ENCODE assay signal across 24 mouse cellular contexts in the genomic region with DNA sequence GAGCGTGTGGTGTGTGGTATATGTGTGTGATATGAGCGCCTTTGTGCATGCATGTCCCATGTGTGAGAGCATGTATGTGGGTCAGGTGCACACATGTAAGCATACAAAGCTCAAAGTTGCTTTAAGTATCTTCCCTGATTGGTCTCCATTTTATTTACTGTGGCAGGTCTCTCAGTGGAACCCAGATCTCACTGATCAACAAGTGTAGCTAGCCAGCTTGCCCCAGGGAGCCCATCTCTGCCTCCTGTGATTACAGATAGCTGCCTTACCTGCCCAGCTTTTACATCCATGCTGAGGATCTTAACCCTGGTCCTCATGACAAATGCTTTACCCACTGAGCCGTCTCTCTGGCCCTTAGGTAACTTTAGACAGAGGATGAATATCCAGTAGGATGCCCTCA. TPM values are rescaled to one million over a fixed set of nuclear protein-coding genes. Genes with fewer than 3 reads are reported as not detected.
DNase-seq lines count a peak whose midpoint lies in the region; ATAC-seq and TF ChIP-seq lines count a peak whose summit lies in the region.
"Had no signal": no experiment of that assay in that cellular context is flagged by ENCODE, and none has a peak within 500 bp of the region (broad histone marks: within the 10 kb centered on the region; RNA-seq: fewer than 3 reads in every experiment).

No protein-coding gene starts in this region.

- peak overlapping the region; percentile 16; the same call in 1 of the 2 replicates for H3K27ac ChIP-seq in intestine, embryonic 16.5 days (ENCODE audit: low read length)
- H3K27ac ChIP-seq in intestine, embryonic 15.5 days: no peak overlapping the region
- no peak overlapping the region for H3K27ac ChIP-seq in midbrain, embryonic 11.5 days (ENCODE audit: low read depth, low read length)
- H3K27ac ChIP-seq in midbrain, embryonic 10.5 days (replicated peaks): no peak overlapping the region
- H3K27ac ChIP-seq in liver, embryonic 16.5 days (ENCODE audit: low read length): peak overlapping the region; percentile 61; the same call in 1 of the 2 replicates
- H3K27ac ChIP-seq in cerebellum, adult 2 months (ENCODE audit: insufficient read depth, low read length): no peak overlapping the region
- H3K27ac ChIP-seq: embryonic facial prominence, embryonic 10.5 days; embryonic facial prominence, embryonic 13.5 days; forebrain, embryonic 12.5 days; hindbrain, embryonic 12.5 days; hindbrain, embryonic 15.5 days had no signal

- H3K36me3 ChIP-seq in intestine, embryonic 16.5 days (ENCODE audit: control insufficient read depth, insufficient read depth, low read length): peaks cover 8% of the 10 kb centered on the region; the same call in 1 of the 2 replicates
- H3K36me3 ChIP-seq in intestine, embryonic 15.5 days: 0 out of 2 replicates have a peak, but pooled peaks cover 7% of the 10 kb centered on the region
- no peaks in the 10 kb centered on the region; the same call in 1 of the 2 replicates for H3K36me3 ChIP-seq in midbrain, embryonic 11.5 days (ENCODE audit: control insufficient read depth, insufficient read depth, low read length)
- H3K36me3 ChIP-seq in midbrain, embryonic 10.5 days: peaks cover 28% of the 10 kb centered on the region
- H3K36me3 ChIP-seq in liver, embryonic 16.5 days (ENCODE audit: control insufficient read depth, insufficient read depth): peaks cover 34% of the 10 kb centered on the region

- H3K9me3 ChIP-seq in intestine, embryonic 16.5 days (ENCODE audit: control insufficient read depth, low read length): no peaks in the 10 kb centered on the region
- no peaks in the 10 kb centered on the region for H3K9me3 ChIP-seq in intestine, embryonic 15.5 days
- H3K9me3 ChIP-seq in midbrain, embryonic 11.5 days (ENCODE audit: control insufficient read depth, low read length): no peaks in the 10 kb centered on the region
- H3K9me3 ChIP-seq in midbrain, embryonic 10.5 days (replicated peaks): no peaks in the 10 kb centered on the region
- H3K9me3 ChIP-seq in liver, embryonic 16.5 days (replicated peaks; ENCODE audit: control insufficient read depth, low read length): no peaks in the 10 kb centered on the region
- H3K9me3 ChIP-seq: embryonic facial prominence, embryonic 10.5 days; embryonic facial prominence, embryonic 13.5 days; forebrain, embryonic 12.5 days; heart, embryonic 12.5 days; hindbrain, embryonic 12.5 days; hindbrain, embryonic 15.5 days had no signal

- H3K9ac ChIP-seq in intestine, embryonic 16.5 days (ENCODE audit: low read depth, low read length): no peak overlapping the region
- H3K9ac ChIP-seq in intestine, embryonic 15.5 days: no peak overlapping the region
- no peak overlapping the region for H3K9ac ChIP-seq in midbrain, embryonic 11.5 days (ENCODE audit: low read length)
- H3K9ac ChIP-seq in liver, embryonic 16.5 days (ENCODE audit: low read depth, low read length): no peak overlapping the region
- H3K9ac ChIP-seq: embryonic facial prominence, embryonic 13.5 days; forebrain, embryonic 12.5 days; heart, embryonic 12.5 days; hindbrain, embryonic 12.5 days; hindbrain, embryonic 15.5 days had no signal

- H3K4me1 ChIP-seq in intestine, embryonic 16.5 days (ENCODE audit: control insufficient read depth, insufficient read depth, low read length): peaks cover 13% of the 10 kb centered on the region
- H3K4me1 ChIP-seq in intestine, embryonic 15.5 days (replicated peaks): 0 out of 2 replicates have a peak, but pooled peaks cover 2% of the 10 kb centered on the region
- peaks cover 3% of the 10 kb centered on the region for H3K4me1 ChIP-seq in midbrain, embryonic 11.5 days (ENCODE audit: control insufficient read depth, insufficient read depth, low read length)
- peaks cover 7% of the 10 kb centered on the region for H3K4me1 ChIP-seq in midbrain, embryonic 10.5 days
- H3K4me1 ChIP-seq in liver, embryonic 16.5 days (ENCODE audit: control insufficient read depth, low read depth, low read length): peaks cover 50% of the 10 kb centered on the region
- no peaks in the 10 kb centered on the region for H3K4me1 ChIP-seq in cerebellum, adult 2 months (ENCODE audit: control insufficient read depth, insufficient read depth, low read length)

- H3K27me3 ChIP-seq in intestine, embryonic 16.5 days (replicated peaks; ENCODE audit: control insufficient read depth, insufficient read depth, low read length): no peaks in the 10 kb centered on the region
- H3K27me3 ChIP-seq in intestine, embryonic 15.5 days (replicated peaks): no peaks in the 10 kb centered on the region
- H3K27me3 ChIP-seq in midbrain, embryonic 11.5 days (ENCODE audit: control insufficient read depth, insufficient read depth, low read length): no peaks in the 10 kb centered on the region
- H3K27me3 ChIP-seq in midbrain, embryonic 10.5 days (ENCODE audit: low read depth, poor library complexity, severe bottlenecking): no peaks in the 10 kb centered on the region
- no peaks in the 10 kb centered on the region for H3K27me3 ChIP-seq in liver, embryonic 16.5 days (ENCODE audit: control insufficient read depth, insufficient read depth, low read depth, low read length)
- H3K27me3 ChIP-seq in cerebellum, adult 2 months (ENCODE audit: control insufficient read depth, insufficient read depth, low read length): no peaks in the 10 kb centered on the region
- H3K27me3 ChIP-seq: embryonic facial prominence, embryonic 13.5 days; forebrain, embryonic 12.5 days; heart, embryonic 12.5 days; hindbrain, embryonic 12.5 days; hindbrain, embryonic 15.5 days had no signal

- TF ChIP-seq CTCF in cerebellum, adult 2 months (IDR thresholded peaks at IDR 0.05; ENCODE audit: borderline replicate concordance, insufficient read depth, low read depth, low read length): no peak

- WGBS in intestine, embryonic 16.5 days: 95% methylated on average over 3 of the region's 3 CpGs
- 88% methylated on average over 3 of the region's 3 CpGs for WGBS in intestine, embryonic 15.5 days
- 96% methylated on average over 3 of the region's 3 CpGs for WGBS in midbrain, embryonic 11.5 days
- WGBS in midbrain, embryonic 10.5 days: 94% methylated on average over 3 of the region's 3 CpGs
- WGBS in liver, embryonic 16.5 days (ENCODE audit: insufficient replicate concordance): 91% methylated on average over 3 of the region's 3 CpGs
- WGBS in cerebellum, adult 2 months: 96% methylated on average over 3 of the region's 3 CpGs

- ATAC-seq in intestine, embryonic 16.5 days: no peak
- no peak for ATAC-seq in intestine, embryonic 15.5 days
- ATAC-seq in midbrain, embryonic 11.5 days (ENCODE audit: low FRiP score): no peak
- ATAC-seq in liver, embryonic 16.5 days (ENCODE audit: low read depth): no peak
- ATAC-seq: CD4-positive, CD25-positive, alpha-beta regulatory T cell, adult 4 months; forebrain, embryonic 16.5 days had no signal

- no peak overlapping the region for H3K4me3 ChIP-seq in intestine, embryonic 16.5 days (ENCODE audit: low read length)
- H3K4me3 ChIP-seq in intestine, embryonic 15.5 days (replicated peaks): no peak overlapping the region
- no peak overlapping the region for H3K4me3 ChIP-seq in midbrain, embryonic 11.5 days (ENCODE audit: low read depth, low read length)
- H3K4me3 ChIP-seq in midbrain, embryonic 10.5 days: no peak overlapping the region
- H3K4me3 ChIP-seq in liver, embryonic 16.5 days (ENCODE audit: low read depth, low read length): no peak overlapping the region
- no peak overlapping the region for H3K4me3 ChIP-seq in cerebellum, adult 2 months (replicated peaks; ENCODE audit: insufficient read depth, low read depth, low read length)
- H3K4me3 ChIP-seq: embryonic facial prominence, embryonic 10.5 days; embryonic facial prominence, embryonic 13.5 days; erythroblast, embryonic 14.5 days; forebrain, embryonic 12.5 days; heart, embryonic 12.5 days; hindbrain, embryonic 12.5 days; hindbrain, embryonic 15.5 days had no signal

- H3K4me2 ChIP-seq in intestine, embryonic 16.5 days (ENCODE audit: low read depth, low read length): no peak overlapping the region
- no peak overlapping the region for H3K4me2 ChIP-seq in intestine, embryonic 15.5 days (replicated peaks)
- H3K4me2 ChIP-seq in midbrain, embryonic 11.5 days: no peak overlapping the region
- H3K4me2 ChIP-seq in liver, embryonic 16.5 days (ENCODE audit: low read depth, low read length): no peak overlapping the region
- H3K4me2 ChIP-seq: embryonic facial prominence, embryonic 13.5 days; forebrain, embryonic 12.5 days; heart, embryonic 12.5 days; hindbrain, embryonic 12.5 days; hindbrain, embryonic 15.5 days had no signal

- peak; percentile 23 for DNase-seq in midbrain, embryonic 11.5 days (ENCODE audit: low spot score, missing footprints)
- no peak for DNase-seq in midbrain, embryonic 10.5 days (ENCODE audit: low spot score)
- DNase-seq in cerebellum, adult 2 months: no peak
- DNase-seq: adrenal gland, adult 2 months; adrenal gland, postnatal 14 days; cerebellum, adult 11 months; cerebellum, adult 8-10 months; cerebellum, postnatal 10 days; cerebellum, postnatal 36 days; embryo, embryonic 11 days; gastrocnemius, postnatal 10 days; gastrocnemius, postnatal 36 days had no signal

- TF ChIP-seq POLR2A in cerebellum, adult 2 months (IDR thresholded peaks at IDR 0.05; ENCODE audit: borderline replicate concordance, insufficient read depth, low read length): no peak

RNA-seq across cellular contexts. Expression of a gene that starts 6.6 kb away (rescaled TPM):
- polyA plus RNA-seq in intestine, embryonic 16.5 days (2015; fragmentation: Nextera tagmentation; extraction: Ambion mirVana): 169 and 195 TPM in 2 replicates
- polyA plus RNA-seq in intestine, embryonic 15.5 days (2015; fragmentation: Nextera tagmentation; extraction: Ambion mirVana): 128 and 131 TPM in 2 replicates
- polyA plus RNA-seq in midbrain, embryonic 11.5 days (2014; fragmentation: Nextera tagmentation; extraction: Ambion mirVana): 149 and 157 TPM in 2 replicates
- polyA plus RNA-seq in midbrain, embryonic 10.5 days (2016; fragmentation: Nextera tagmentation; extraction: Ambion mirVana): 102 and 115 TPM in 2 replicates
- polyA plus RNA-seq in liver, embryonic 16.5 days (2015; fragmentation: Nextera tagmentation; extraction: Ambion mirVana): 270 and 309 TPM in 2 replicates
- 47.6 and 49.1 TPM in 2 replicates for polyA plus RNA-seq in cerebellum, adult 2 months (2012; rRNA removed)

Comparison
In these comparisons a context has a peak if more than half of its experiments do, and no peak if none do; other contexts are left out.
1. H3K27ac ChIP-seq: peak in intestine, embryonic 16.5 days (single experiment) and liver, embryonic 16.5 days (single experiment); none in intestine, embryonic 15.5 days (single experiment), midbrain, embryonic 11.5 days (single experiment), midbrain, embryonic 10.5 days (single experiment) and cerebellum, adult 2 months (single experiment).